9 mouse cellular contexts compared by ENCODE assay signal in genomic region chr8:107002532-107002931, GRCm38 (mm10). TPM values are rescaled to one million over a fixed set of nuclear protein-coding genes. Genes with fewer than 3 reads are reported as not detected.
A peak's percentile ranks its signal among the peaks of the same experiment; 100 is the strongest.
DNase-seq lines count a peak whose midpoint lies in the region; ATAC-seq and TF ChIP-seq lines count a peak whose summit lies in the region.
"Had no signal": no experiment of that assay in that cellular context is flagged by ENCODE, and none has a peak within 500 bp of the region (broad histone marks: within the 10 kb centered on the region; RNA-seq: fewer than 3 reads in every experiment).

No protein-coding gene starts in this region.

- peak; percentile 87 for DNase-seq in MEL (ENCODE audit: low read depth, low spot score)
- peak; percentile 92 for DNase-seq in hindbrain, embryonic 14.5 days (ENCODE audit: low spot score)
- peak; percentile 88 to 91 for DNase-seq in layer of hippocampus, postnatal 14 days (ENCODE audit: low spot score in 2 of 2)
- DNase-seq in lung, postnatal 0 days (ENCODE audit: low spot score): peak; percentile 95
- DNase-seq in ovary, postnatal 14 days (ENCODE audit: low spot score): peak; percentile 93
- DNase-seq in thymus, postnatal 0 days (ENCODE audit: low spot score): peak; percentile 86

- no peak overlapping the region for H3K4me3 ChIP-seq in MEL (ENCODE audit: control insufficient read depth in 1 of 2, insufficient read depth in 1 of 2, low read depth in 2 of 2, low read length in 2 of 2)
- no peak overlapping the region for H3K4me3 ChIP-seq in forebrain, embryonic 16.5 days (replicated peaks; ENCODE audit: low read length)
- H3K4me3 ChIP-seq in hindbrain, embryonic 14.5 days (replicated peaks; ENCODE audit: low read length): no peak overlapping the region
- no peak overlapping the region for H3K4me3 ChIP-seq in lung, postnatal 0 days (ENCODE audit: low read depth, low read length)
- H3K4me3 ChIP-seq: neural tube, embryonic 12.5 days had no signal

- TF ChIP-seq POLR2A in MEL (IDR thresholded peaks at IDR 0.05; ENCODE audit: control insufficient read depth in 1 of 2, insufficient read depth in 1 of 2, low read depth in 1 of 2, low read length in 2 of 2, poor library complexity in 1 of 2): no peak

- H3K79me2 ChIP-seq in MEL (ENCODE audit: control insufficient read depth, insufficient read depth, low read length, poor library complexity): no peaks in the 10 kb centered on the region

- H3K9me3 ChIP-seq in MEL (replicated peaks; ENCODE audit: insufficient read depth, low read length): no peaks in the 10 kb centered on the region
- H3K9me3 ChIP-seq in forebrain, embryonic 16.5 days (ENCODE audit: control insufficient read depth, low read length): no peaks in the 10 kb centered on the region
- no peaks in the 10 kb centered on the region for H3K9me3 ChIP-seq in hindbrain, embryonic 14.5 days (ENCODE audit: control insufficient read depth, low read length)
- H3K9me3 ChIP-seq in lung, postnatal 0 days (ENCODE audit: low read length): no peaks in the 10 kb centered on the region
- H3K9me3 ChIP-seq: neural tube, embryonic 12.5 days had no signal

- no peaks in the 10 kb centered on the region for H3K27me3 ChIP-seq in MEL (ENCODE audit: control insufficient read depth in 1 of 2, insufficient read depth in 2 of 2, low read length in 2 of 2)
- H3K27me3 ChIP-seq in forebrain, embryonic 16.5 days (replicated peaks; ENCODE audit: control insufficient read depth, insufficient read depth, low read length): no peaks in the 10 kb centered on the region
- no peaks in the 10 kb centered on the region for H3K27me3 ChIP-seq in hindbrain, embryonic 14.5 days (ENCODE audit: control insufficient read depth, insufficient read depth, low read length)
- no peaks in the 10 kb centered on the region for H3K27me3 ChIP-seq in lung, postnatal 0 days (replicated peaks; ENCODE audit: insufficient read depth, low read length)
- H3K27me3 ChIP-seq: neural tube, embryonic 12.5 days had no signal

- no peaks in the 10 kb centered on the region for H3K4me1 ChIP-seq in MEL (ENCODE audit: control insufficient read depth in 1 of 2, insufficient read depth in 2 of 2, low read length in 2 of 2)
- H3K4me1 ChIP-seq in forebrain, embryonic 16.5 days (replicated peaks; ENCODE audit: control insufficient read depth, insufficient read depth, low read length): peaks cover 3% of the 10 kb centered on the region; the same call in 1 of the 2 replicates
- H3K4me1 ChIP-seq in hindbrain, embryonic 14.5 days (replicated peaks; ENCODE audit: control insufficient read depth, insufficient read depth, low read length): no peaks in the 10 kb centered on the region
- no peaks in the 10 kb centered on the region for H3K4me1 ChIP-seq in lung, postnatal 0 days (ENCODE audit: insufficient read depth, low read depth, low read length)
- H3K4me1 ChIP-seq: neural tube, embryonic 12.5 days had no signal

- peak; percentile 93 for TF ChIP-seq RAD21 in MEL (IDR thresholded peaks at IDR 0.05; ENCODE audit: low read depth, low read length)

- H3K9ac ChIP-seq in MEL (ENCODE audit: control insufficient read depth, low read depth, low read length, poor library complexity, severe bottlenecking): no peak overlapping the region
- H3K9ac ChIP-seq in forebrain, embryonic 16.5 days (replicated peaks; ENCODE audit: low read depth, low read length): no peak overlapping the region
- H3K9ac ChIP-seq in hindbrain, embryonic 14.5 days: no peak overlapping the region
- no peak overlapping the region for H3K9ac ChIP-seq in lung, postnatal 0 days (replicated peaks; ENCODE audit: low read depth)
- H3K9ac ChIP-seq: neural tube, embryonic 12.5 days had no signal

- 37% methylated on average over 5 of the region's 5 CpGs for WGBS in forebrain, embryonic 16.5 days
- WGBS in hindbrain, embryonic 14.5 days: 41% methylated on average over 5 of the region's 5 CpGs
- WGBS in lung, postnatal 0 days: 16% methylated on average over 5 of the region's 5 CpGs

- TF ChIP-seq CTCF in MEL (IDR thresholded peaks at IDR 0.05 in 2 of 3, conservative IDR thresholded peaks at IDR 0.05 in 1 of 3; ENCODE audit: control insufficient read depth in 1 of 3, insufficient read depth in 1 of 3, low read depth in 2 of 3, low read length in 3 of 3, poor library complexity in 1 of 3, severe bottlenecking in 1 of 3): peak in 2 of 3 experiments; percentile 94 to 95
- peak; percentile 100 for TF ChIP-seq CTCF in lung, postnatal 0 days (IDR thresholded peaks at IDR 0.05)

- no peak overlapping the region for H3K4me2 ChIP-seq in forebrain, embryonic 16.5 days (ENCODE audit: low read length)
- H3K4me2 ChIP-seq in hindbrain, embryonic 14.5 days (replicated peaks): no peak overlapping the region
- no peak overlapping the region for H3K4me2 ChIP-seq in lung, postnatal 0 days (replicated peaks; ENCODE audit: low read depth, low read length)
- H3K4me2 ChIP-seq: neural tube, embryonic 12.5 days had no signal

- peak; percentile 90 for ATAC-seq in cerebellum, adult (ENCODE audit: insufficient number of reproducible peaks, low FRiP score, low TSS enrichment)
- peak; percentile 72 for ATAC-seq in forebrain, embryonic 16.5 days
- ATAC-seq in hindbrain, embryonic 14.5 days (ENCODE audit: low FRiP score): peak; percentile 62; the same call in 1 of the 2 replicates
- ATAC-seq in lung, postnatal 0 days: peak; percentile 77

- no peak for TF ChIP-seq EP300 in MEL (IDR thresholded peaks at IDR 0.05; ENCODE audit: low read depth in 1 of 2, low read length in 2 of 2)
- TF ChIP-seq EP300 in lung, postnatal 0 days (IDR thresholded peaks at IDR 0.05): no peak

- no peaks in the 10 kb centered on the region for H3K36me3 ChIP-seq in MEL (ENCODE audit: control insufficient read depth in 1 of 2, insufficient read depth in 2 of 2, low read length in 2 of 2)
- H3K36me3 ChIP-seq in forebrain, embryonic 16.5 days (ENCODE audit: control insufficient read depth, insufficient read depth): no peaks in the 10 kb centered on the region
- H3K36me3 ChIP-seq in hindbrain, embryonic 14.5 days (replicated peaks; ENCODE audit: control insufficient read depth, insufficient read depth): no peaks in the 10 kb centered on the region; the same call in 1 of the 2 replicates
- peaks cover 2% of the 10 kb centered on the region; the same call in 1 of the 2 replicates for H3K36me3 ChIP-seq in lung, postnatal 0 days (ENCODE audit: insufficient read depth, low read length)

- H3K27ac ChIP-seq in MEL (ENCODE audit: control insufficient read depth, low read depth, low read length): no peak overlapping the region
- no peak overlapping the region for H3K27ac ChIP-seq in forebrain, embryonic 16.5 days (ENCODE audit: low read length)
- H3K27ac ChIP-seq in hindbrain, embryonic 14.5 days: no peak overlapping the region
- no peak overlapping the region for H3K27ac ChIP-seq in lung, postnatal 0 days (ENCODE audit: low read length)
- H3K27ac ChIP-seq: neural tube, embryonic 12.5 days had no signal

TF ChIP-seq in MEL, 35 proteins besides CTCF, POLR2A, EP300 and RAD21 (continues in another document):
- TF ChIP-seq RCOR1 (IDR thresholded peaks at IDR 0.05; ENCODE audit: low read depth, low read length): no peak
- TF ChIP-seq GABPA (IDR thresholded peaks at IDR 0.05; ENCODE audit: low read depth, low read length): no peak
- TF ChIP-seq TBP (IDR thresholded peaks at IDR 0.05; ENCODE audit: low read depth, low read length): no peak
- no peak for TF ChIP-seq TCF12 (IDR thresholded peaks at IDR 0.05; ENCODE audit: low read depth, low read length)

RNA-seq across cellular contexts. Expression of gene Vps4a, which starts 28.5 kb away (rescaled TPM):
- total RNA-seq in MEL (2012; rRNA removed): 32.3 and 38.1 TPM in 2 replicates
- polyA plus RNA-seq in MEL (2012; ENCODE audit: insufficient read depth in 1 of 2, insufficient read length in 2 of 2, low read depth in 1 of 2, low replicate concordance in 2 of 2, missing spikeins in 1 of 2): 10 to 100 TPM in 1 of 2 experiments, not detected in 1; 43.2 TPM
- polyA plus RNA-seq in forebrain, embryonic 16.5 days (2015; fragmentation: Nextera tagmentation; extraction: Ambion mirVana): 153 and 158 TPM in 2 replicates
- 149 and 172 TPM in 2 replicates for polyA plus RNA-seq in hindbrain, embryonic 14.5 days (2014; fragmentation: Nextera tagmentation; extraction: Ambion mirVana)
- 100 to 1,000 TPM; 110 to 113 TPM for total RNA-seq in layer of hippocampus, postnatal 14 days (2021)
- 59.0 and 59.6 TPM in 2 replicates for polyA plus RNA-seq in lung, postnatal 0 days (2015; fragmentation: Nextera tagmentation; extraction: Ambion mirVana)
- 63.2 and 63.4 TPM in 2 replicates for polyA plus RNA-seq in thymus, postnatal 0 days (2015; fragmentation: Nextera tagmentation; extraction: Ambion mirVana)

RNA-seq across cellular contexts. Expression of gene Pdf, which starts 45.9 kb away (rescaled TPM):
- 39.0 and 43.6 TPM in 2 replicates for total RNA-seq in MEL (2012; rRNA removed)
- polyA plus RNA-seq in MEL (2012; ENCODE audit: insufficient read depth in 1 of 2, insufficient read length in 2 of 2, low read depth in 1 of 2, low replicate concordance in 2 of 2, missing spikeins in 1 of 2): 10 to 100 TPM in 1 of 2 experiments, not detected in 1; 36.0 TPM
- polyA plus RNA-seq in forebrain, embryonic 16.5 days (2015; fragmentation: Nextera tagmentation; extraction: Ambion mirVana): 37.1 and 38.4 TPM in 2 replicates
- polyA plus RNA-seq in hindbrain, embryonic 14.5 days (2014; fragmentation: Nextera tagmentation; extraction: Ambion mirVana): 32.1 and 32.3 TPM in 2 replicates
- 10 to 100 TPM; 24.6 to 24.9 TPM for total RNA-seq in layer of hippocampus, postnatal 14 days (2021)
- 26.7 and 27.3 TPM in 2 replicates for polyA plus RNA-seq in lung, postnatal 0 days (2015; fragmentation: Nextera tagmentation; extraction: Ambion mirVana)
- 28.3 and 29.4 TPM in 2 replicates for polyA plus RNA-seq in thymus, postnatal 0 days (2015; fragmentation: Nextera tagmentation; extraction: Ambion mirVana)

RNA-seq across cellular contexts. Expression of gene Cog8, which starts 54.0 kb away (rescaled TPM):
- 18.1 and 27.2 TPM in 2 replicates for total RNA-seq in MEL (2012; rRNA removed)
- 10 to 100 TPM in 1 of 2 experiments, not detected in 1; 27.0 TPM for polyA plus RNA-seq in MEL (2012; ENCODE audit: insufficient read depth in 1 of 2, insufficient read length in 2 of 2, low read depth in 1 of 2, low replicate concordance in 2 of 2, missing spikeins in 1 of 2)
- 39.1 and 39.3 TPM in 2 replicates for polyA plus RNA-seq in forebrain, embryonic 16.5 days (2015; fragmentation: Nextera tagmentation; extraction: Ambion mirVana)
- polyA plus RNA-seq in hindbrain, embryonic 14.5 days (2014; fragmentation: Nextera tagmentation; extraction: Ambion mirVana): 40.7 and 42.6 TPM in 2 replicates
- 10 to 100 TPM; 27.6 to 29.0 TPM for total RNA-seq in layer of hippocampus, postnatal 14 days (2021)
- polyA plus RNA-seq in lung, postnatal 0 days (2015; fragmentation: Nextera tagmentation; extraction: Ambion mirVana): 24.3 and 25.9 TPM in 2 replicates
- polyA plus RNA-seq in thymus, postnatal 0 days (2015; fragmentation: Nextera tagmentation; extraction: Ambion mirVana): 38.4 and 40.9 TPM in 2 replicates

RNA-seq across cellular contexts. Expression of gene Nip7, which starts 54.1 kb away (rescaled TPM):
- 261 and 278 TPM in 2 replicates for total RNA-seq in MEL (2012; rRNA removed)
- polyA plus RNA-seq in MEL (2012; ENCODE audit: insufficient read depth in 1 of 2, insufficient read length in 2 of 2, low read depth in 1 of 2, low replicate concordance in 2 of 2, missing spikeins in 1 of 2): 100 to 1,000 TPM; 189 to 336 TPM
- polyA plus RNA-seq in forebrain, embryonic 16.5 days (2015; fragmentation: Nextera tagmentation; extraction: Ambion mirVana): 76.7 and 80.5 TPM in 2 replicates
- 69.3 and 70.2 TPM in 2 replicates for polyA plus RNA-seq in hindbrain, embryonic 14.5 days (2014; fragmentation: Nextera tagmentation; extraction: Ambion mirVana)
- 10 to 100 TPM; 46.1 to 49.3 TPM for total RNA-seq in layer of hippocampus, postnatal 14 days (2021)
- polyA plus RNA-seq in lung, postnatal 0 days (2015; fragmentation: Nextera tagmentation; extraction: Ambion mirVana): 33.5 and 37.3 TPM in 2 replicates
- polyA plus RNA-seq in thymus, postnatal 0 days (2015; fragmentation: Nextera tagmentation; extraction: Ambion mirVana): 86.6 and 102 TPM in 2 replicates
